Mouse (Mus musculus): ENCODE results near the gene Gm10668. TPM values are rescaled to one million over a fixed set of nuclear protein-coding genes. Genes with fewer than 3 reads are reported as not detected.

Gene Gm10668
- not detected for polyA plus RNA-seq (2014; fragmentation: Illumina TruSeq; extraction: RNeasy Lipid Tissue Mini Kit (QIAGEN cat#74804); ENCODE audit: insufficient read depth, low read depth, low replicate concordance)

DNA sequence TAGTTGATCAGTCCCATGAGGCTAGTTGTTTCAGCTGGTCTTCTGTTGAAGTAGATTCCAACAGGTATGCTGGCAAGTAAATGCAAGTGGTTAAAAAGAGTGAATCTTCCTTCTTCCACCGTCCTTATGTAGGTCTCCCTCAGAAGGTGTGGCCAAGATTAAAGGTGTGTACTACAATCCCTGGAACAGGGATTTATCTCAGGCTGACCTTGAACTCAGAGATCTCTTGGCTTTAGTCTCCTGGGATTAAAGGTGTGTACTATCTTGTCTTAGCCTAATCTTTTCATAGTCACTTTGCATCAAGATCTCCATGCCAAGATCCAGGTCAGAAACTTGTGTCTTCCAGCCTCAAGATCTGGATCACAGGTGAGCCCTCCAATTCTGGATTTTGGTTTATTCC is at the start of gene Gm10668:
TSS of gene Gm10668 (minus strand) at position 101 of the 400 bp plus-strand sequence.

DNA sequence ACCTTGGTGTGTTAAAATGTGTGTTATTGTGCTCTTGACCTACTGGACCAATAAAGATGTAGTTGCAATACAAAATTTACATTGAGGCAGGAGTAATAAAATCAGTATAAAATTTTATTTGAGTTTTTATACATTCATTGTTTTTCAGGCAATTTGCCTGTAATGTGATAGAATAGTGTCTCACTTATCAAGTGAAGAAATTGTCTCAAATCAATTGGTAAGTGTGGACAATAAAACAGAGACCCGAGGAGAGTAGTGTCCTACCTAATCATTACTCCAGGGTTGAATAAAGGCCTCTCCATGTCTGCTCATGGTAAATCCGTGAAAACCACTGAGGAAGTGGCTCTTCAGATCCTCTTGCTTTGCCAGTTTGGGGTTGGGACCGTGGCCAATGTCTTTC is 40.5 kb upstream of the Gm10668 start, which contains the start of gene Vmn1r112:
TSS of gene Vmn1r112 (plus strand) at position 301 of the 400 bp plus-strand sequence.

GRCm38 (mm10) chr7:20703116-20703515 is 27.3 kb downstream of the Gm10668 start, which contains the start of gene Vmn1r111:
Gene Vmn1r111 (minus strand): TSS chr7:20703216.

Other genes starting within 250 kb of the Gm10668 start
- not detected for gene Vmn1r103, start 220.1 kb downstream of the Gm10668 start, polyA plus RNA-seq (2014; fragmentation: Illumina TruSeq; extraction: RNeasy Lipid Tissue Mini Kit (QIAGEN cat#74804); ENCODE audit: insufficient read depth, low read depth, low replicate concordance)
- not detected for gene Vmn1r104, start 196.8 kb downstream of the Gm10668 start, polyA plus RNA-seq (2014; fragmentation: Illumina TruSeq; extraction: RNeasy Lipid Tissue Mini Kit (QIAGEN cat#74804); ENCODE audit: insufficient read depth, low read depth, low replicate concordance)
- gene Gm5726, start 184.9 kb downstream of the Gm10668 start, polyA plus RNA-seq (2014; fragmentation: Illumina TruSeq; extraction: RNeasy Lipid Tissue Mini Kit (QIAGEN cat#74804); ENCODE audit: insufficient read depth, low read depth, low replicate concordance) = not detected
- not detected for gene Gm4141, start 154.4 kb downstream of the Gm10668 start, polyA plus RNA-seq (2014; fragmentation: Illumina TruSeq; extraction: RNeasy Lipid Tissue Mini Kit (QIAGEN cat#74804); ENCODE audit: insufficient read depth, low read depth, low replicate concordance)
- not detected for gene Gm4513, start 131.6 kb downstream of the Gm10668 start, polyA plus RNA-seq (2014; fragmentation: Illumina TruSeq; extraction: RNeasy Lipid Tissue Mini Kit (QIAGEN cat#74804); ENCODE audit: insufficient read depth, low read depth, low replicate concordance)
- gene Vmn1r107, start 61.7 kb downstream of the Gm10668 start, polyA plus RNA-seq (2014; fragmentation: Illumina TruSeq; extraction: RNeasy Lipid Tissue Mini Kit (QIAGEN cat#74804); ENCODE audit: insufficient read depth, low read depth, low replicate concordance) = not detected
- gene Vmn1r111, start 27.4 kb downstream of the Gm10668 start, polyA plus RNA-seq (2014; fragmentation: Illumina TruSeq; extraction: RNeasy Lipid Tissue Mini Kit (QIAGEN cat#74804); ENCODE audit: insufficient read depth, low read depth, low replicate concordance) = not detected
- gene Vmn1r112, start 40.6 kb upstream of the Gm10668 start, polyA plus RNA-seq (2014; fragmentation: Illumina TruSeq; extraction: RNeasy Lipid Tissue Mini Kit (QIAGEN cat#74804); ENCODE audit: insufficient read depth, low read depth, low replicate concordance) = not detected
- gene Vmn1r113, start 56.7 kb upstream of the Gm10668 start, polyA plus RNA-seq (2014; fragmentation: Illumina TruSeq; extraction: RNeasy Lipid Tissue Mini Kit (QIAGEN cat#74804); ENCODE audit: insufficient read depth, low read depth, low replicate concordance) = not detected
- gene Vmn1r114, start 81.6 kb upstream of the Gm10668 start, polyA plus RNA-seq (2014; fragmentation: Illumina TruSeq; extraction: RNeasy Lipid Tissue Mini Kit (QIAGEN cat#74804); ENCODE audit: insufficient read depth, low read depth, low replicate concordance) = not detected
- gene Vmn1r115, start 114.4 kb upstream of the Gm10668 start, polyA plus RNA-seq (2014; fragmentation: Illumina TruSeq; extraction: RNeasy Lipid Tissue Mini Kit (QIAGEN cat#74804); ENCODE audit: insufficient read depth, low read depth, low replicate concordance) = not detected
- not detected for gene Vmn1r116, start 141.6 kb upstream of the Gm10668 start, polyA plus RNA-seq (2014; fragmentation: Illumina TruSeq; extraction: RNeasy Lipid Tissue Mini Kit (QIAGEN cat#74804); ENCODE audit: insufficient read depth, low read depth, low replicate concordance)
- gene Vmn1r117, start 153.5 kb upstream of the Gm10668 start, polyA plus RNA-seq (2014; fragmentation: Illumina TruSeq; extraction: RNeasy Lipid Tissue Mini Kit (QIAGEN cat#74804); ENCODE audit: insufficient read depth, low read depth, low replicate concordance) = not detected
- gene Vmn1r118, start 181.7 kb upstream of the Gm10668 start, polyA plus RNA-seq (2014; fragmentation: Illumina TruSeq; extraction: RNeasy Lipid Tissue Mini Kit (QIAGEN cat#74804); ENCODE audit: insufficient read depth, low read depth, low replicate concordance) = not detected

All from lung, adult 10 weeks (tissue).